Mouse (Mus musculus) midbrain, embryonic 10.5 days (tissue): ENCODE results near the gene Hdac7. TPM values are rescaled to one million over a fixed set of nuclear protein-coding genes. Genes with fewer than 3 reads are reported as not detected.
A peak's percentile ranks its signal among the peaks of the same experiment; 100 is the strongest.

ENCODE experiments used
- DNase-seq: peaks from one replicate; pipeline ENCODE4 v3.0.0-alpha.2; 2017; ENCODE audit warnings: low spot score
- H3K27ac ChIP-seq: fragments of 300-500 bp; sonication (generic); replicated peaks from 2 replicates; pipeline ENCODE4 v1.5.1; 2016; ENCODE audit warnings: mild to moderate bottlenecking
- H3K27me3 ChIP-seq: fragments of 300-500 bp; sonication (generic); 2 replicates; pipeline ENCODE4 v1.6.1; 2016; ENCODE audit warnings: low read depth, mild to moderate bottlenecking; ENCODE audit not compliant: poor library complexity, severe bottlenecking
- H3K36me3 ChIP-seq: fragments of 300-500 bp; sonication (generic); 2 replicates; pipeline ENCODE4 v1.6.1; 2016; ENCODE audit warnings: mild to moderate bottlenecking, moderate library complexity
- H3K4me1 ChIP-seq: fragments of 300-500 bp; sonication (generic); 2 replicates; pipeline ENCODE4 v1.6.1; 2016
- H3K4me3 ChIP-seq: fragments of 300-500 bp; sonication (generic); 2 replicates; pipeline ENCODE4 v1.5.1; 2016; ENCODE audit warnings: mild to moderate bottlenecking, moderate library complexity
- H3K9me3 ChIP-seq: fragments of 300-500 bp; sonication (generic); replicated peaks from 2 replicates; pipeline ENCODE4 v1.6.1; 2016; ENCODE audit warnings: mild to moderate bottlenecking
- WGBS: fragments of 180-500 bp; shearing (Covaris S2); methylation state at CpG from one replicate; pipeline ENCODE4 v1.1.7; 2016; 5-methylcytosine and 5-hydroxymethylcytosine counted together
- polyA plus RNA-seq: library from polyadenylated mRNA; unstranded; fragments of >200 nt; fragmentation: Nextera tagmentation; extraction: Ambion mirVana; gene quantifications from 2 replicates; pipeline ENCODE4 v1.2.1, GENCODE M21; 2016

Gene Hdac7
- polyA plus RNA-seq, 1 experiment from 2014 or later: 23.9 TPM

- Histone ChIP-seq H3K4me1 (peaks cover 31% of the 10 kb centered on the region), H3K4me3 (no peak overlapping the region), H3K27me3 (peaks cover 13% of the 10 kb centered on the region), H3K9me3 (no peaks in the 10 kb centered on the region), H3K27ac (no peak overlapping the region), H3K36me3 (peaks cover 26% of the 10 kb centered on the region)
- WGBS: 79% methylated on average over 19 of the region's 19 CpGs
- no peak for DNase-seq
These were observed 56.3 kb downstream of the Hdac7 start for GRCm38 (mm10) chr15:97787799-97788667.

GRCm38 (mm10) chr15:97787148-97787798 is 57.0 kb downstream of the Hdac7 start:
- Histone ChIP-seq H3K36me3 (peaks cover 18% of the 10 kb centered on the region), H3K9me3 (no peaks in the 10 kb centered on the region), H3K27me3 (peaks cover 20% of the 10 kb centered on the region), H3K4me3 (no peak overlapping the region), H3K4me1 (peaks cover 38% of the 10 kb centered on the region), H3K27ac (0 out of 2 replicates have a peak overlapping the region, but pooled peaks have one; percentile 23)
- 85% methylated on average over 7 of the region's 7 CpGs for WGBS
- no peak for DNase-seq

- no peak for DNase-seq
- Histone ChIP-seq H3K4me3 (no peak overlapping the region; the same call in 1 of the 2 replicates), H3K27ac (0 out of 2 replicates have a peak overlapping the region, but pooled peaks have one; percentile 42), H3K4me1 (peaks cover 44% of the 10 kb centered on the region), H3K9me3 (no peaks in the 10 kb centered on the region), H3K27me3 (peaks cover 27% of the 10 kb centered on the region), H3K36me3 (peaks cover 12% of the 10 kb centered on the region)
- WGBS: 86% methylated on average over 10 of the region's 10 CpGs
These were observed 57.7 kb downstream of the Hdac7 start for GRCm38 (mm10) chr15:97786412-97787112.

DNA sequence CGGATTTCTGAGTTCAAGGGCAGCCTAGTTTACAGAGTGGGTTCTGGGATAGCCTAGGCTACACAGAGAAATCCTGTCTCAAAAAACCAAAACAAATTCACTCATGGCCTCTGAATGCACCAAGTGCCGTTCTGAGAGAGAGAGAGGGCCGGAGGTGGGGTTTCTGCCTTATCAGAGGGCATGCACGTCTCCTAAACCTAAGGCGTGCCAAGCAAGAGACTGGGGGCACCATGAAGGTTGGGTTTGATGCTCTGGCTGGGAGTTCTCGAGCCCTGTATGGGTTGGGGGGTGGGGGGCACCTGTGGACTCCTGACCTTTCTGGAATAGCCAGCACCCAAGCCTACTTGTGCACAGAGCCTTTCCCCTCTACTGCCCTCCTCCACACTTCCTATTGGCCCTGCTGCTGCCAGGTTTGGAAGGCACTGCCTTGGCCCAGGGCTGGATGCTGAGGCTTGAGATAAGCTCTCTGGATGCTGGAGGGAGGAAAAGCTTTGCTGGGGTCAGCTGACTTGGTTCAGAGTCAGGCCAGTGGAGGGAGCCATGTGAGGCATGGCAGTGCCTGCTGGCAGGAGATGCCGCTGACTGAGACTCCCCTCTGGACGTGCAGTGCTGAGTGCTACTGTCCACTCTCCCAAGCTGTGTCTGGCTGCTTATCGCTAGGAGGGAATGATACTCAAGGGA is 58.4 kb downstream of the Hdac7 start:
- no peak for DNase-seq
- Histone ChIP-seq H3K27me3 (peaks cover 34% of the 10 kb centered on the region), H3K4me1 (peaks cover 44% of the 10 kb centered on the region), H3K9me3 (no peaks in the 10 kb centered on the region), H3K36me3 (peaks cover 5% of the 10 kb centered on the region), H3K4me3 (peak overlapping the region; percentile 7; the same call in 1 of the 2 replicates), H3K27ac (no peak overlapping the region)
- WGBS: 80% methylated on average over 9 of the region's 9 CpGs

DNA sequence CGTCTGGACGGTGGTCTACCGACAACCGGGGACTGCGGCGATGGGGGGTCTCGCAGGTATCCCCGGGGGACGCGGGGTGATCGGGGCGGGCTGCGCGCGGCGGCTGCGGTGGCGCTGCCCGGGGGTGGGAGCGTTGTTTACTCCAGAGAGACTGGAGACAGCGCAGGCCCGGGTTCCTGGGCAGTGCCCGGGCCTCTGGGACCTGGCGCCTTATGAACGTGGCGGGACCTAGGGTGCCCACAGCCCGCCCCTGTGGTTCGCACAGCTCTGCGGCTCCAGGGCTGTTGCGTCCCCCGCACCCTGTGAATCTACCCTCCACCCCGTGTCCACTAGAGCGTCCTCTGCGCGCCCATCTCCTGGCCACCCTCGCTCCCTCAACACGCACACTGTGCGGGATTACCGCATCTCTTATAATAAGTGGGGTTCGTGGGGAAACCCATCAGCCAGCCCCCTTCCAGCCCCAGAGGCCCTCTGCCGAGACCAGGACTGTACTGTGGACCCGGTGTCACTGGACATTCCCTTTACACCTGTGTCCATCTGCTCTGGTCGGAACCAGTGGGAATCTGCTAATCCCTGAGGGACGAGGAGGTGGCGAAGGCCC is 59.6 kb downstream of the Hdac7 start:
- peak overlapping the region; percentile 94 for H3K4me3 ChIP-seq
- WGBS: 6% methylated on average over 45 of the region's 45 CpGs
- H3K9me3 ChIP-seq: no peaks in the 10 kb centered on the region
- peaks cover 40% of the 10 kb centered on the region for H3K27me3 ChIP-seq
- 0 out of 2 replicates have a peak, but pooled peaks cover 2% of the 10 kb centered on the region for H3K36me3 ChIP-seq
- no peak for DNase-seq
- H3K4me1 ChIP-seq: peaks cover 44% of the 10 kb centered on the region
- peak overlapping the region; percentile 91 for H3K27ac ChIP-seq

GRCm38 (mm10) chr15:97784092-97784559 is 60.2 kb downstream of the Hdac7 start:
- WGBS: 5% methylated on average over 39 of the region's 39 CpGs
- H3K27ac ChIP-seq: peak overlapping the region; percentile 91
- H3K36me3 ChIP-seq: no peaks in the 10 kb centered on the region
- peak overlapping the region; percentile 94 for H3K4me3 ChIP-seq
- H3K27me3 ChIP-seq: peaks cover 40% of the 10 kb centered on the region
- peak; percentile 91 for DNase-seq
- H3K9me3 ChIP-seq: no peaks in the 10 kb centered on the region
- peaks cover 44% of the 10 kb centered on the region for H3K4me1 ChIP-seq

DNA sequence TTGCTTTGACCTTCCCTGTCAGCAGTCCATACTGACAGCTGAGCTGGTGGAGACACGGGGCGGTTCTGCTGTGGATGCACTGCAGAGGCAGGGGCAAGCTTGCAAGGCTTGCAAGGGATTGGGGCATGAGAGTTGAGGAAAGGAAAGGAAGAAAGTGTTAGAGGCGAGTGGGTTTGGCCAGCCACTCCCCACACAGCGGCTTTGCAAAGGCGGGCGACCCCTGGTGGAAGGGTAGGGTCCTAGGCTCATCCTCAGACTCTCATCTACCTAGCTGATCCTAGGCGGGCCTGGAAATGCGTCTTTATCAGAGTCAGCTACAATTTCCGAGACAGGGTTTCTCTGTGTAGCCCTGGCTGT is 61.6 kb downstream of the Hdac7 start:
- Histone ChIP-seq H3K27ac (no peak overlapping the region), H3K4me3 (peak overlapping the region; percentile 38), H3K9me3 (no peaks in the 10 kb centered on the region), H3K4me1 (peaks cover 40% of the 10 kb centered on the region), H3K27me3 (peaks cover 40% of the 10 kb centered on the region), H3K36me3 (no peaks in the 10 kb centered on the region)
- peak; percentile 79 for DNase-seq
- WGBS: 4% methylated on average over 9 of the region's 9 CpGs

DNA sequence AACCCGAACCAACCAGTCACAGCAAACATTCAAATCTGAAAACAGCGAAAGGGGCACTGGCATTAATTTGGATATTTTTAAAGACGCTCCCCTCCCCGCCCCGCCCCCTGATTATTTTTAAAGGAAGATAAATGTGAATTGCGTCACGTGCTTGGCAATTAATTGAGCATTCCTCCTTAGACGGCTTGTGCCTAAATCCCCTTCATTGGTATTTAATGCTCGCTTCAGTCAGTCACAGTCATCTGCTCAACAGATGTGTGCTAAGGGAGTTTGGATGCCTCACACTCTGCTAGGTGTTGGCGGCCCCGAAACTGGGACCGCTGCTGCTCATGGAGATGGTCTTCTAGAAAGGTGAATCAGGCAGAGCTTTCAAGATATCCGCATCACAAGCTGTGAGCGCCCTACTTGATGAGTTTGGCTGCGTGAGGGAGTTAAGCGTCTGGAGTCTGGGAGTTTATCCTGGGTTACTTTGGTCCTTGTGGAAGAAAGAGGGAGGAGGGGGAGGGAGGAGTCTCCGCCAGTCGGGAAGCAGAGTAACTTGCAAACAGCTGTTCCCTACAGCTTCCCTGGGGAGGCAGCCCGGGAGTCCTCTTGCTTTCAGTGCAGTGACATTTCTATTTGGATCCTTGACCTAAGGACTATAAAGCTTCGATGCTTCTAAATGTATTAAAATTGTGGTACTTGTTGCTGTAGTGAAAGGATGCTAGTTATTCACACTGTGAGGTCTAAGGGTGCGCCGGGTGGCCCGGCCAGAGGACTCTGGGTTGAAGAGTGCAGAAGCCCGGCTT is 62.1 kb downstream of the Hdac7 start:
- peak overlapping the region; percentile 38 for H3K4me3 ChIP-seq
- H3K27ac ChIP-seq: no peak overlapping the region
- H3K36me3 ChIP-seq: no peaks in the 10 kb centered on the region
- H3K27me3 ChIP-seq: peaks cover 40% of the 10 kb centered on the region
- H3K9me3 ChIP-seq: no peaks in the 10 kb centered on the region
- peak; percentile 48 for DNase-seq
- WGBS: 7% methylated on average over 24 of the region's 24 CpGs
- peaks cover 34% of the 10 kb centered on the region for H3K4me1 ChIP-seq

DNA sequence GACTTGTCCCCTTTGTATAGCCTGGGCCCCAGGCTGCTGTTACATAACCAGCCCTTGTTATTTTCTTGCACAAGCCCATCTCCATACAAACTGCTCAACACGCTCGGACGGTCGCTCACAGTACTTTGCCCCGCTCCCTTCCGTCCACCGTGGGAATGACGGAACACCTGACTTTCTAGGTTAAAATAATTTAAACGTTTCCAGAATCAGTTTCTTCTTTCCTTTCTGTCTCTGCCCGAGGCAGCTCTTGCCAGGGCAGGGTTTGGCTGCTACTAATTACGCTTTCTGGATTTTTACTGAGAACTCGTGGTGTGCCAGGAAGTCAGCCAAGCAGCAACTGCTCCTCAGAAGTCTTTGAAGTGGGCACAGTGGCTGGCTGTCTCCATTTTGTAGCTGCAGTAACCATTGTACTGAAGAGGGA is 63.7 kb downstream of the Hdac7 start:
- no peak overlapping the region for H3K27ac ChIP-seq
- WGBS: 81% methylated on average over 12 of the region's 12 CpGs
- no peak overlapping the region for H3K4me3 ChIP-seq
- no peaks in the 10 kb centered on the region for H3K9me3 ChIP-seq
- H3K36me3 ChIP-seq: no peaks in the 10 kb centered on the region
- DNase-seq: no peak
- H3K4me1 ChIP-seq: peaks cover 29% of the 10 kb centered on the region
- peaks cover 45% of the 10 kb centered on the region for H3K27me3 ChIP-seq

- Histone ChIP-seq H3K27me3 (peaks cover 49% of the 10 kb centered on the region), H3K4me1 (peaks cover 28% of the 10 kb centered on the region), H3K4me3 (no peak overlapping the region), H3K36me3 (no peaks in the 10 kb centered on the region), H3K27ac (no peak overlapping the region), H3K9me3 (no peaks in the 10 kb centered on the region)
- 89% methylated on average over 1 of the region's 1 CpGs for WGBS
- DNase-seq: no peak
These were observed 64.7 kb downstream of the Hdac7 start for GRCm38 (mm10) chr15:97779576-97779975.

DNA sequence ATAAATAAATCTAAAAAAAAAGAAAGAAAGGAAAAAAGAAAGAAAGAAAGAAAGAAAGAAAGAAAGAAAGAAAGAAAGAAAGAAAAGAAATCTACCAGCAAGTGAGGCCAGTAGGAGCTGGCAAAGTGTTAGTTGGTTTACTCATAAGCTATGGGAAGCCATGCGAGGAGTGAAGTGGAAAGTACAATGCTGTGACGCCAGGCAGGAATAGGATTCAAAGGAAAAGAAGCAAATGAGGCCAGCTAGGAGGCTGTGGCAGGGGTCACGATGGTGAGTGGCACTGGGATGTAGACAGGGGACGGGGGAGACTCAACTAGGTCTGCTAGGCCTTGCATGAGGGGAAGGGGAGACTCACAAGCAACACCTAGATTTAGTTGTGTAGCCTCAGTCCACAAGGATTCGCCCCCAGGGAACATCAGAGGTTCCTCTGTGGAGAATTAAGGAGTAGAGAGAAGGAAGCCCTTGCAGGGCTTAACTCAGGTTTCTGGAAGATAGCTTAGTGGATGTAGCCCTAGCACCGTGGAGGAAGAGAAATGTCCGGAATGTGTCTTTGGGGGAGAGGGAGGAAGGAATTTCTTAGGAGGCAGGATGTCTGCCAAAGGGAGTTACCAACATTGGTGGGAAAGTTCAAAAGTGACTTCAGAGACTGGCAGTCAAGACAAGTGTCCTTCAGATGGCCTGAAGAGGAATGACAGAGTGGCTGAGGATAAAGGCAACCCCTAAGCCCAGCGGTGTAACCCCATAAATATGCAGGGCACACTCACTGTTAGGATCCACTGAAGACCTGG is 65.8 kb downstream of the Hdac7 start, which contains the start of gene Slc48a1:
TSS of gene Slc48a1 (plus strand) at position 210 of the 788 bp plus-strand sequence.
- Histone ChIP-seq H3K27me3 (peaks cover 57% of the 10 kb centered on the region), H3K4me3 (no peak within 1 kb of the TSS), H3K9me3 (no peaks in the 10 kb centered on the region), H3K36me3 (no peaks in the 10 kb centered on the region), H3K4me1 (peaks cover 29% of the 10 kb centered on the region), H3K27ac (no peak within 1 kb of the TSS)
- WGBS: 79% methylated on average over 8 of the region's 8 CpGs
- no peak for DNase-seq
